Mouse (Mus musculus): ENCODE results near the gene Aen. TPM values are rescaled to one million over a fixed set of nuclear protein-coding genes. Genes with fewer than 3 reads are reported as not detected.

Aen gene
- polyA plus RNA-seq, 1 experiment from 2014 or later = 54.2 TPM

- Histone ChIP-seq H3K4me2 (ENCODE audit: low read depth, low read length, severe bottlenecking) (no peak overlapping the region), H3K4me1 (replicated peaks; ENCODE audit: control insufficient read depth, insufficient read depth, low read length) (0 out of 2 replicates have a peak, but pooled peaks cover 2% of the 10 kb centered on the region), H3K27ac (ENCODE audit: low read depth, low read length) (no peak overlapping the region), H3K36me3 (ENCODE audit: control insufficient read depth, insufficient read depth, low read length) (peaks cover 3% of the 10 kb centered on the region; the same call in 1 of the 2 replicates), H3K27me3 (ENCODE audit: control insufficient read depth, insufficient read depth, low read length) (no peaks in the 10 kb centered on the region), H3K9me3 (ENCODE audit: control insufficient read depth, low read length) (no peaks in the 10 kb centered on the region), H3K9ac (ENCODE audit: low read length) (no peak overlapping the region), H3K4me3 (ENCODE audit: low read depth, low read length) (no peak overlapping the region)
- ATAC-seq (replicated peaks; ENCODE audit: low FRiP score) (no peak), DNase-seq (ENCODE audit: low spot score) (no peak)
- 95% methylated on average over 6 of the region's 6 CpGs for WGBS
These were observed 7.7 kb downstream of the Aen start for GRCm38 (mm10) chr7:78903174-78903870.

DNA sequence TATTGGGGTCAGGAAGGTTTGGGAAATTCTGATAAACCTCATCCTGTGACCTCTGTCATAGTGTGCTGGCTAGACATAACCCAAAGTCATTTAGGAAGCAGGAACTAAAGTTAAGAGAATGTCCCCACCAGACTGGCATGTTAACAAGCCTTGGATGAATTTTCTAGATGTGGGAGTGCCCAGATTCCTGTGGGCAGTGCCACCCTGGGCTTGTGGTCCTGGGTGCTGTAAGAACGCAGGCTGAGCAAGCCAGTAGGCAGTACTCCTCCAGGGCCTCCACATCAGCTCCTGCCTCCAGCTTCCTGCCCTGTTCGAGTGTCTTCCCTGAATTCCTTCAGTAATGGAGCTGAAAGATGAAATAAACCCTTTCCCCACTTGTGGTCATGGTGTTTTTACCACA, 8.5 kb downstream of the Aen start:
- H3K36me3 ChIP-seq (ENCODE audit: control insufficient read depth, insufficient read depth, low read length) = peaks cover 3% of the 10 kb centered on the region; the same call in 1 of the 2 replicates
- WGBS = 89% methylated on average over 2 of the region's 2 CpGs

GRCm38 (mm10) chr7:78909026-78909425, 13.4 kb downstream of the Aen start:
- Histone ChIP-seq H3K9me3 (ENCODE audit: control insufficient read depth, low read length) (no peaks in the 10 kb centered on the region), H3K27ac (ENCODE audit: low read depth, low read length) (no peak overlapping the region), H3K4me2 (ENCODE audit: low read depth, low read length, severe bottlenecking) (no peak overlapping the region), H3K27me3 (ENCODE audit: control insufficient read depth, insufficient read depth, low read length) (no peaks in the 10 kb centered on the region), H3K36me3 (ENCODE audit: control insufficient read depth, insufficient read depth, low read length) (peaks cover 3% of the 10 kb centered on the region; the same call in 1 of the 2 replicates), H3K9ac (ENCODE audit: low read length) (no peak overlapping the region), H3K4me3 (ENCODE audit: low read depth, low read length) (no peak overlapping the region), H3K4me1 (replicated peaks; ENCODE audit: control insufficient read depth, insufficient read depth, low read length) (peaks cover 8% of the 10 kb centered on the region; the same call in 1 of the 2 replicates)
- WGBS = 84% methylated on average over 6 of the region's 6 CpGs
- no peak for DNase-seq (ENCODE audit: low spot score)
- ATAC-seq (replicated peaks; ENCODE audit: low FRiP score) = no peak

More for the DNA sequence above, 8.5 kb downstream of the Aen start:
- H3K9me3 ChIP-seq (ENCODE audit: control insufficient read depth, low read length) = no peaks in the 10 kb centered on the region
- H3K4me3 ChIP-seq (ENCODE audit: low read depth, low read length) = no peak overlapping the region
- no peak overlapping the region for H3K27ac ChIP-seq (ENCODE audit: low read depth, low read length)
- no peak for DNase-seq (ENCODE audit: low spot score)
- H3K4me1 ChIP-seq (replicated peaks; ENCODE audit: control insufficient read depth, insufficient read depth, low read length) = no peaks in the 10 kb centered on the region
- ATAC-seq (replicated peaks; ENCODE audit: low FRiP score) = no peak
- no peak overlapping the region for H3K4me2 ChIP-seq (ENCODE audit: low read depth, low read length, severe bottlenecking)
- no peaks in the 10 kb centered on the region for H3K27me3 ChIP-seq (ENCODE audit: control insufficient read depth, insufficient read depth, low read length)
- H3K9ac ChIP-seq (ENCODE audit: low read length) = no peak overlapping the region

- Histone ChIP-seq H3K36me3 (ENCODE audit: control insufficient read depth, insufficient read depth, low read length) (peaks cover 3% of the 10 kb centered on the region; the same call in 1 of the 2 replicates), H3K9me3 (ENCODE audit: control insufficient read depth, low read length) (no peaks in the 10 kb centered on the region), H3K27ac (ENCODE audit: low read depth, low read length) (no peak overlapping the region), H3K4me2 (ENCODE audit: low read depth, low read length, severe bottlenecking) (no peak overlapping the region), H3K4me3 (ENCODE audit: low read depth, low read length) (no peak overlapping the region), H3K27me3 (ENCODE audit: control insufficient read depth, insufficient read depth, low read length) (no peaks in the 10 kb centered on the region), H3K9ac (ENCODE audit: low read length) (no peak overlapping the region), H3K4me1 (replicated peaks; ENCODE audit: control insufficient read depth, insufficient read depth, low read length) (peaks cover 8% of the 10 kb centered on the region; the same call in 1 of the 2 replicates)
- 0 out of 2 replicates have a peak, but pooled peaks have one; percentile 17 for ATAC-seq (replicated peaks; ENCODE audit: low FRiP score)
- 49% methylated on average over 6 of the region's 6 CpGs for WGBS
- DNase-seq (ENCODE audit: low spot score) = no peak
These were observed 14.9 kb downstream of the Aen start for GRCm38 (mm10) chr7:78910336-78911098.

GRCm38 (mm10) chr7:78911209-78911608, 15.6 kb downstream of the Aen start:
- Histone ChIP-seq H3K4me1 (replicated peaks; ENCODE audit: control insufficient read depth, insufficient read depth, low read length) (peaks cover 8% of the 10 kb centered on the region; the same call in 1 of the 2 replicates), H3K4me3 (ENCODE audit: low read depth, low read length) (no peak overlapping the region), H3K36me3 (ENCODE audit: control insufficient read depth, insufficient read depth, low read length) (peaks cover 3% of the 10 kb centered on the region; the same call in 1 of the 2 replicates), H3K4me2 (ENCODE audit: low read depth, low read length, severe bottlenecking) (no peak overlapping the region), H3K27ac (ENCODE audit: low read depth, low read length) (no peak overlapping the region), H3K9ac (ENCODE audit: low read length) (no peak overlapping the region), H3K9me3 (ENCODE audit: control insufficient read depth, low read length) (no peaks in the 10 kb centered on the region), H3K27me3 (ENCODE audit: control insufficient read depth, insufficient read depth, low read length) (no peaks in the 10 kb centered on the region)
- DNase-seq (ENCODE audit: low spot score) (no peak), ATAC-seq (replicated peaks; ENCODE audit: low FRiP score) (no peak)
- 88% methylated on average over 4 of the region's 4 CpGs for WGBS

DNA sequence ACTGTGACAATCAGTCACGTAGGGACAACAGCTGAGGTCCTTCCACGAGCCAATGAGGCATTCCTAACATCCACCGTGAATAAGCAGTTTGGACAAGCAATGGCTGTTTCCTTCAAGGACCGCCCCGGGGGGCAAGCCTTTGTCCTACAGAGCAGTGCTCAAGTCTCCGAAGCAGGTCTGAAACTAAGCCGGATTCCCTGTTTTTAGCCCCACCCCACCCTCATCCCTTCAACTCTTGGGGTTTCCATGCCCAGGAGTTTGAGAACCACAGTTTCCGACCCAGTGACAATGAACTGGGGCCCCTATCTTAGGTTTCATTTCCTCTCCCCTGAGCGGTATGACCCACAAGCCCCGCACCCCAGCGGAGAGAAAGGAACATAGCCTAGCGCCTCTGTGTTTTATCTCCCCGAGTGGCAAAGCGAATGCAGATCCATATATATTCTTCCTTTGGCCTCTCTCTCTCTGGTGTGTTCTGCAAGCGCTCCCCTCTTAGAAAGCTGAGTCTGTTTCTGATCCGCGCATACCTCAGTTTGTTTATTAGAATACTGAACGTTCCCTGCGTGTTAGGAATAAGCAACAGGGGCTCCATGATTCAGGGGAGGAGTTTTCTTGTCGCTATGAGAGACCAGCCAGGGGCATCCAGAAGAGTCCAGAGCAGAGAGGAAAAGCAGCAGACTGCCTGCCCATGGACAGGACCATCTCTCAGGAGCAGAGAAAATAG, 16.8 kb downstream of the Aen start:
- ATAC-seq (replicated peaks; ENCODE audit: low FRiP score) = no peak; the same call in 1 of the 2 replicates
- DNase-seq (ENCODE audit: low spot score) = peak; percentile 64
- Histone ChIP-seq H3K27ac (ENCODE audit: low read depth, low read length) (no peak overlapping the region), H3K9ac (ENCODE audit: low read length) (peak overlapping the region; percentile 24; the same call in 1 of the 2 replicates), H3K4me3 (ENCODE audit: low read depth, low read length) (no peak overlapping the region), H3K36me3 (ENCODE audit: control insufficient read depth, insufficient read depth, low read length) (no peaks in the 10 kb centered on the region; the same call in 1 of the 2 replicates), H3K9me3 (ENCODE audit: control insufficient read depth, low read length) (no peaks in the 10 kb centered on the region), H3K4me2 (ENCODE audit: low read depth, low read length, severe bottlenecking) (peak overlapping the region; percentile 36; the same call in 1 of the 2 replicates), H3K27me3 (ENCODE audit: control insufficient read depth, insufficient read depth, low read length) (no peaks in the 10 kb centered on the region), H3K4me1 (replicated peaks; ENCODE audit: control insufficient read depth, insufficient read depth, low read length) (peaks cover 8% of the 10 kb centered on the region; the same call in 1 of the 2 replicates)
- WGBS = 18% methylated on average over 20 of the region's 20 CpGs

- H3K9ac ChIP-seq (ENCODE audit: low read length) = peak within 1 kb of the TSS; percentile 24; the same call in 1 of the 2 replicates
These were observed 17.4 kb downstream of the Aen start, which contains the start of gene Isg20 for GRCm38 (mm10) chr7:78912974-78913474. Isg20 (plus strand) TSS chr7:78913424.

More at GRCm38 (mm10) chr7:78912974-78913474, 17.4 kb downstream of the Aen start, which contains the start of gene Isg20:
- Histone ChIP-seq H3K27ac (ENCODE audit: low read depth, low read length) (no peak within 1 kb of the TSS), H3K4me3 (ENCODE audit: low read depth, low read length) (no peak within 1 kb of the TSS), H3K36me3 (ENCODE audit: control insufficient read depth, insufficient read depth, low read length) (no peaks in the 10 kb centered on the region; the same call in 1 of the 2 replicates), H3K4me2 (ENCODE audit: low read depth, low read length, severe bottlenecking) (peak within 1 kb of the TSS; percentile 36; the same call in 1 of the 2 replicates), H3K27me3 (ENCODE audit: control insufficient read depth, insufficient read depth, low read length) (no peaks in the 10 kb centered on the region), H3K9me3 (ENCODE audit: control insufficient read depth, low read length) (no peaks in the 10 kb centered on the region), H3K4me1 (replicated peaks; ENCODE audit: control insufficient read depth, insufficient read depth, low read length) (peaks cover 8% of the 10 kb centered on the region; the same call in 1 of the 2 replicates)
- ATAC-seq (replicated peaks; ENCODE audit: low FRiP score) (no peak; the same call in 1 of the 2 replicates), DNase-seq (ENCODE audit: low spot score) (no peak)
- 53% methylated on average over 5 of the region's 5 CpGs for WGBS

Data from forebrain, embryonic 11.5 days (tissue).